In the genomic region with DNA sequence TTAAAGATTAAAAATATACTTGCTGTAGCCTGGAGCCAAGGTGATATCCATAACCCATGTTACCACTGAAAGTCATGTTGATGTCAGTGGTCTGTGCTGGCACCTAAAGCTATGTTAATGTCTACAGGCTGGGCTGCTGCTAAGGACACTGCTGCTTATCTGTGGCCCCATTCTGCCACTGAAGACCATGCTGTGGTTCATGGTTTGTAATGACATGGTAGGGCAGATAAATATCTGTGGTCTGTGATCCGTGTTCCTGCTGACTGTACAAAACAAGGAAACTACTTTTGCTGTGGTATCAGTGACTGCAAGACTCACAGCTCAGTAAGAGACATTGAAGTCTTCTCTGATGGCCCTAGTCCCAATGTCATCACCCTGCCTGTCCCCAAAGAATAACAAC, we compare ENCODE assay signal across 24 mouse cellular contexts.
"Had no signal": no experiment of that assay in that cellular context is flagged by ENCODE, and none has a peak within 500 bp of the region (broad histone marks: within the 10 kb centered on the region; RNA-seq: fewer than 3 reads in every experiment).

No protein-coding gene starts in this region.

- DNase-seq: cerebellum, postnatal 10 days; cerebellum, postnatal 14 days; cerebellum, postnatal 25 days; cerebellum, postnatal 36 days; embryo, embryonic 11 days; forebrain, postnatal 0 days; gastrocnemius, adult 2 months; gastrocnemius, postnatal 10 days; gastrocnemius, postnatal 14 days; gastrocnemius, postnatal 25 days; gastrocnemius, postnatal 36 days; heart, adult 11 months; heart, adult 18-20 months; heart, adult 2 months had no signal

- H3K27ac ChIP-seq: embryonic facial prominence, embryonic 10.5 days; embryonic facial prominence, embryonic 12.5 days; embryonic facial prominence, embryonic 13.5 days; embryonic facial prominence, embryonic 15.5 days; forebrain, embryonic 10.5 days; forebrain, embryonic 12.5 days; forebrain, embryonic 13.5 days; forebrain, embryonic 15.5 days; gastrocnemius, adult 2 months; heart, adult 2 months; heart, embryonic 10.5 days had no signal

- H3K9ac ChIP-seq: embryonic facial prominence, embryonic 12.5 days; embryonic facial prominence, embryonic 13.5 days; embryonic facial prominence, embryonic 15.5 days; forebrain, embryonic 12.5 days; forebrain, embryonic 13.5 days; forebrain, embryonic 15.5 days; forebrain, postnatal 0 days had no signal

- H3K27me3 ChIP-seq: embryonic facial prominence, embryonic 12.5 days; embryonic facial prominence, embryonic 13.5 days; embryonic facial prominence, embryonic 15.5 days; forebrain, embryonic 12.5 days; forebrain, embryonic 13.5 days; forebrain, embryonic 15.5 days had no signal

- H3K4me3 ChIP-seq: embryonic facial prominence, embryonic 10.5 days; embryonic facial prominence, embryonic 12.5 days; embryonic facial prominence, embryonic 13.5 days; embryonic facial prominence, embryonic 15.5 days; erythroblast, embryonic 14.5 days; forebrain, embryonic 10.5 days; forebrain, embryonic 12.5 days; forebrain, embryonic 13.5 days; forebrain, embryonic 15.5 days; gastrocnemius, adult 2 months; heart, adult 2 months; heart, embryonic 10.5 days had no signal

- H3K36me3 ChIP-seq: embryonic facial prominence, embryonic 10.5 days; embryonic facial prominence, embryonic 12.5 days; embryonic facial prominence, embryonic 13.5 days; embryonic facial prominence, embryonic 15.5 days; forebrain, embryonic 10.5 days; forebrain, embryonic 12.5 days; forebrain, embryonic 15.5 days; heart, embryonic 10.5 days had no signal

- H3K4me1 ChIP-seq: embryonic facial prominence, embryonic 10.5 days; embryonic facial prominence, embryonic 12.5 days; embryonic facial prominence, embryonic 13.5 days; embryonic facial prominence, embryonic 15.5 days; forebrain, embryonic 10.5 days; forebrain, embryonic 12.5 days; forebrain, embryonic 13.5 days; forebrain, embryonic 15.5 days; heart, embryonic 10.5 days had no signal

- H3K9me3 ChIP-seq: embryonic facial prominence, embryonic 10.5 days; embryonic facial prominence, embryonic 12.5 days; embryonic facial prominence, embryonic 13.5 days; embryonic facial prominence, embryonic 15.5 days; forebrain, embryonic 10.5 days; forebrain, embryonic 12.5 days; forebrain, embryonic 13.5 days; forebrain, embryonic 15.5 days; heart, embryonic 10.5 days had no signal
